Mouse (Mus musculus) left cerebral cortex, postnatal 14 days (tissue): ENCODE results near the gene Gm29564. TPM values are rescaled to one million over a fixed set of nuclear protein-coding genes. Genes with fewer than 3 reads are reported as not detected.
"Not testable (repeated sequence)": the region's sequence is repeated elsewhere in the genome, so short reads cannot be mapped to it uniquely, and the experiment has no call there.

Experiments used
- DNase-seq, 2 experiments: peaks; one replicate each; pipeline ENCODE4 v3.0.0; 2021 to 2022; ENCODE audit warnings: low spot score in 2 of 2, mixed read lengths in 1 of 2
- intact Hi-C: fragments of 180-260 bp; cut with DNase I; formaldehyde crosslinking; loops from one replicate; pipeline ENCODE4 v1.15.1; 2025
- long read RNA-seq, 2 experiments: library from polyadenylated mRNA; stranded (forward); transcript quantifications; one replicate each; pipeline ENCODE4 v2.0.0; 2021
- total RNA-seq, 2 experiments: library from RNA; stranded (reverse); gene quantifications; 2 replicates each; pipeline ENCODE4 v1.2.3; 2021

The Gm29564 gene
- not detected for total RNA-seq
- long read RNA-seq, experiment 1: 0 reads
- long read RNA-seq, experiment 2: 0 reads

DNA sequence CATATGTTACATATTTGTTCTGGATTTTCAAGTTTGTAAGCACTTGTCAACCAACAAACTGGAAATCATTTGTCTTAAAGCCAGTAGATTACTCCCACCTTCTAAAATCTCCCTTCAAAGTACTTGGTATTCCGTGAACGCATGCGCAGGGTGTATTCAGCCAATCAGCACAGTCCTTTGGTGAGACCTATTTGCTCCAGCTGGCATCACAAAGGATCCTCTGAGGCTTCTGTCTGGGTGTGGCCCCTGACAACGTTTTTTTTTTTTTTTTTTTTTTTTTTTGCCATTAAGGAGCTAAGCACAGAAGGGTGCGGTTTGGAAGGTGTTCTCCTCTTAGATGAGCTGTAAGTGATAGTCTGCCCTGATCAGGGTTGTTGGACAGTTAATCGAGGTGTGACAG is at the start of gene Gm29564:
TSS of gene Gm29564 (plus strand) at position 301 of the 400 bp plus-strand sequence.
- DNase-seq, intact Hi-C loops: not testable (repeated sequence)

Other genes starting within 250 kb of the Gm29564 start
- not detected for gene Gm20867, start 249.8 kb upstream of the Gm29564 start, total RNA-seq